Mouse (Mus musculus) liver, embryonic 12.5 days (tissue): Measurements from ENCODE around the gene Gm14226. TPM values are rescaled to one million over a fixed set of nuclear protein-coding genes. Genes with fewer than 3 reads are reported as not detected.
"Not testable (repeated sequence)": the region's sequence is repeated elsewhere in the genome, so short reads cannot be mapped to it uniquely, and the experiment has no call there.

ENCODE experiments used
- ATAC-seq: fragments of 200-750 bp; cut with Nextera tagmentation; 2 replicates; pipeline ENCODE4 v1.8.0; 2017; ENCODE audit warnings: moderate number of reproducible peaks, mild to moderate bottlenecking, moderate library complexity
- H3K27ac ChIP-seq: fragments of 300-500 bp; sonication (generic); 2 replicates; pipeline ENCODE4 v1.5.1; 2016; ENCODE audit warnings: mild to moderate bottlenecking
- H3K27me3 ChIP-seq: fragments of 300-500 bp; sonication (generic); replicated peaks from 2 replicates; pipeline ENCODE4 v1.6.1; 2016; ENCODE audit warnings: mild to moderate bottlenecking, moderate library complexity
- H3K36me3 ChIP-seq: fragments of 300-500 bp; sonication (generic); 2 replicates; pipeline ENCODE4 v1.6.1; 2016; ENCODE audit warnings: mild to moderate bottlenecking, moderate library complexity
- H3K4me1 ChIP-seq: fragments of 300-500 bp; sonication (generic); 2 replicates; pipeline ENCODE4 v1.6.1; 2016
- H3K4me2 ChIP-seq: fragments of 300-500 bp; sonication (generic); 2 replicates; pipeline ENCODE4 v1.6.1; 2016; ENCODE audit warnings: mild to moderate bottlenecking, moderate library complexity
- H3K4me3 ChIP-seq: fragments of 300-500 bp; sonication (generic); 2 replicates; pipeline ENCODE4 v1.5.1; 2016; ENCODE audit warnings: mild to moderate bottlenecking, moderate library complexity
- H3K9ac ChIP-seq: fragments of 300-500 bp; sonication (generic); 2 replicates; pipeline ENCODE4 v1.6.1; 2016; ENCODE audit warnings: mild to moderate bottlenecking, moderate library complexity
- H3K9me3 ChIP-seq: fragments of 300-500 bp; sonication (generic); replicated peaks from 2 replicates; pipeline ENCODE4 v1.6.1; 2016; ENCODE audit warnings: mild to moderate bottlenecking, moderate library complexity
- WGBS: fragments of 180-500 bp; shearing (Covaris S2); methylation state at CpG from one replicate; pipeline ENCODE4 v1.1.7; 2016; ENCODE audit not compliant: insufficient replicate concordance; 5-methylcytosine and 5-hydroxymethylcytosine counted together
- polyA plus RNA-seq: library from polyadenylated mRNA; unstranded; fragments of >200 nt; fragmentation: Nextera tagmentation; extraction: Ambion mirVana; gene quantifications from 2 replicates; pipeline ENCODE4 v1.2.1, GENCODE M21; 2016

Gm14226 gene
- polyA plus RNA-seq, 1 experiment from 2014 or later = 0.62 TPM

- peak overlapping the region; percentile 90 for H3K4me2 ChIP-seq
- peak overlapping the region; percentile 63 for H3K4me3 ChIP-seq
- peak overlapping the region; percentile 78 for H3K27ac ChIP-seq
- WGBS = 1% methylated on average over 45 of the region's 45 CpGs
- H3K4me1 ChIP-seq = peaks cover 24% of the 10 kb centered on the region
- H3K9me3 ChIP-seq = no peaks in the 10 kb centered on the region
- H3K27me3 ChIP-seq = 0 out of 2 replicates have a peak, but pooled peaks cover 3% of the 10 kb centered on the region
- H3K9ac ChIP-seq = peak overlapping the region; percentile 78
- no peaks in the 10 kb centered on the region for H3K36me3 ChIP-seq
- ATAC-seq = peak; percentile 94
These were observed 32.6 kb downstream of the Gm14226 start for GRCm38 (mm10) chr2:155050504-155051236.

GRCm38 (mm10) chr2:155051622-155052351 is 33.7 kb downstream of the Gm14226 start:
- Histone ChIP-seq H3K36me3 (no peaks in the 10 kb centered on the region), H3K4me2 (peak overlapping the region; percentile 90), H3K27me3 (no peaks in the 10 kb centered on the region), H3K27ac (peak overlapping the region; percentile 66), H3K9me3 (no peaks in the 10 kb centered on the region), H3K9ac (peak overlapping the region; percentile 78), H3K4me1 (peaks cover 27% of the 10 kb centered on the region), H3K4me3 (peak overlapping the region; percentile 63)
- 28% methylated on average over 9 of the region's 9 CpGs for WGBS
- ATAC-seq = no peak

- Histone ChIP-seq H3K9ac (no peak overlapping the region), H3K27ac (0 out of 2 replicates have a peak overlapping the region, but pooled peaks have one; percentile 43), H3K9me3 (no peaks in the 10 kb centered on the region), H3K4me1 (peaks cover 27% of the 10 kb centered on the region), H3K4me2 (no peak overlapping the region), H3K4me3 (no peak overlapping the region), H3K27me3 (no peaks in the 10 kb centered on the region), H3K36me3 (no peaks in the 10 kb centered on the region)
- WGBS = 72% methylated on average over 2 of the region's 2 CpGs
- no peak for ATAC-seq
These were observed 34.6 kb downstream of the Gm14226 start for GRCm38 (mm10) chr2:155052681-155053080.

GRCm38 (mm10) chr2:155053512-155053911 is 35.4 kb downstream of the Gm14226 start:
- not testable (repeated sequence) for ATAC-seq, H3K9me3 ChIP-seq, H3K36me3 ChIP-seq, H3K9ac ChIP-seq, H3K27me3 ChIP-seq, H3K4me3 ChIP-seq, H3K4me2 ChIP-seq, H3K27ac ChIP-seq
- 78% methylated on average over 8 of the region's 8 CpGs for WGBS
- H3K4me1 ChIP-seq = peaks cover 27% of the 10 kb centered on the region

GRCm38 (mm10) chr2:155054672-155055071 is 36.6 kb downstream of the Gm14226 start:
- Histone ChIP-seq H3K4me1 (peaks cover 27% of the 10 kb centered on the region), H3K27me3 (no peaks in the 10 kb centered on the region), H3K9ac (no peak overlapping the region), H3K27ac (no peak overlapping the region), H3K4me2 (no peak overlapping the region), H3K4me3 (no peak overlapping the region), H3K9me3 (no peaks in the 10 kb centered on the region), H3K36me3 (peaks cover 9% of the 10 kb centered on the region)
- 77% methylated on average over 3 of the region's 3 CpGs for WGBS
- no peak for ATAC-seq

- ATAC-seq = no peak
- H3K9ac ChIP-seq = no peak overlapping the region
These were observed 38.1 kb downstream of the Gm14226 start for GRCm38 (mm10) chr2:155056076-155056578.

GRCm38 (mm10) chr2:155057361-155057760 is 39.3 kb downstream of the Gm14226 start:
- WGBS = 50% methylated on average over 1 of the region's 1 CpGs
- peaks cover 30% of the 10 kb centered on the region for H3K36me3 ChIP-seq

More at GRCm38 (mm10) chr2:155056076-155056578, 38.1 kb downstream of the Gm14226 start:
- peaks cover 20% of the 10 kb centered on the region for H3K4me1 ChIP-seq
- H3K36me3 ChIP-seq = peaks cover 18% of the 10 kb centered on the region
- no peaks in the 10 kb centered on the region for H3K27me3 ChIP-seq
- H3K4me2 ChIP-seq = no peak overlapping the region
- no peak overlapping the region for H3K4me3 ChIP-seq
- WGBS = 57% methylated on average over 5 of the region's 5 CpGs
- no peak overlapping the region for H3K27ac ChIP-seq
- no peaks in the 10 kb centered on the region for H3K9me3 ChIP-seq

GRCm38 (mm10) chr2:155071027-155071426 is 53.0 kb downstream of the Gm14226 start:
- no peak for ATAC-seq
- peaks cover 54% of the 10 kb centered on the region for H3K4me1 ChIP-seq
- no peaks in the 10 kb centered on the region for H3K27me3 ChIP-seq
- H3K9me3 ChIP-seq = no peaks in the 10 kb centered on the region
- H3K4me2 ChIP-seq = no peak overlapping the region
- no peak overlapping the region for H3K27ac ChIP-seq
- H3K4me3 ChIP-seq = no peak overlapping the region
- H3K36me3 ChIP-seq = peaks cover 33% of the 10 kb centered on the region
- WGBS = 85% methylated on average over 9 of the region's 9 CpGs
- H3K9ac ChIP-seq = no peak overlapping the region

More at GRCm38 (mm10) chr2:155057361-155057760, 39.3 kb downstream of the Gm14226 start:
- Histone ChIP-seq H3K27me3 (no peaks in the 10 kb centered on the region), H3K9ac (no peak overlapping the region), H3K4me2 (no peak overlapping the region), H3K4me1 (peaks cover 7% of the 10 kb centered on the region), H3K27ac (no peak overlapping the region), H3K9me3 (no peaks in the 10 kb centered on the region), H3K4me3 (no peak overlapping the region)
- ATAC-seq = no peak

GRCm38 (mm10) chr2:155072353-155073145 is 54.5 kb downstream of the Gm14226 start:
- peaks cover 54% of the 10 kb centered on the region for H3K4me1 ChIP-seq
- no peak overlapping the region for H3K27ac ChIP-seq

GRCm38 (mm10) chr2:155073347-155073746 is 55.3 kb downstream of the Gm14226 start:
- WGBS = 13% methylated on average over 3 of the region's 3 CpGs
- Histone ChIP-seq H3K9ac (peak overlapping the region; percentile 91), H3K9me3 (no peaks in the 10 kb centered on the region), H3K4me3 (peak overlapping the region; percentile 82), H3K4me1 (peaks cover 54% of the 10 kb centered on the region), H3K27ac (peak overlapping the region; percentile 88), H3K36me3 (peaks cover 10% of the 10 kb centered on the region), H3K27me3 (no peaks in the 10 kb centered on the region), H3K4me2 (peak overlapping the region; percentile 94)
- no peak for ATAC-seq

More at GRCm38 (mm10) chr2:155072353-155073145, 54.5 kb downstream of the Gm14226 start:
- Histone ChIP-seq H3K4me2 (peak overlapping the region; percentile 94), H3K4me3 (peak overlapping the region; percentile 82), H3K36me3 (peaks cover 18% of the 10 kb centered on the region), H3K9ac (peak overlapping the region; percentile 91; the same call in 1 of the 2 replicates), H3K27me3 (no peaks in the 10 kb centered on the region), H3K9me3 (no peaks in the 10 kb centered on the region)
- ATAC-seq = no peak
- WGBS = 67% methylated on average over 8 of the region's 8 CpGs

- Histone ChIP-seq H3K4me2 (peak within 1 kb of the TSS; percentile 94), H3K27me3 (no peaks in the 10 kb centered on the region), H3K4me3 (peak within 1 kb of the TSS; percentile 82), H3K9me3 (no peaks in the 10 kb centered on the region), H3K27ac (peak within 1 kb of the TSS; percentile 88), H3K36me3 (peaks cover 2% of the 10 kb centered on the region; the same call in 1 of the 2 replicates), H3K4me1 (peaks cover 54% of the 10 kb centered on the region), H3K9ac (peak within 1 kb of the TSS; percentile 91)
- under 1% methylated on average over 56 of the region's 56 CpGs for WGBS
- peak; percentile 93 for ATAC-seq
These were observed 56.1 kb downstream of the Gm14226 start, which contains the start of gene Ahcy for GRCm38 (mm10) chr2:155073978-155074765. TSS of gene Ahcy (minus strand) at chr2:155074497.
